Mouse (Mus musculus) R1 (cell line): ENCODE data around the gene Rnd3.

ENCODE experiments used
- DNase-seq: peaks from one replicate; pipeline ENCODE4 v3.0.0-alpha.2; 2018; ENCODE audit warnings: low read depth, low spot score

Rnd3 gene

GRCm38 (mm10) chr2:51128090-51128489, 20.8 kb downstream of the Rnd3 start:
- DNase-seq = no peak

DNA sequence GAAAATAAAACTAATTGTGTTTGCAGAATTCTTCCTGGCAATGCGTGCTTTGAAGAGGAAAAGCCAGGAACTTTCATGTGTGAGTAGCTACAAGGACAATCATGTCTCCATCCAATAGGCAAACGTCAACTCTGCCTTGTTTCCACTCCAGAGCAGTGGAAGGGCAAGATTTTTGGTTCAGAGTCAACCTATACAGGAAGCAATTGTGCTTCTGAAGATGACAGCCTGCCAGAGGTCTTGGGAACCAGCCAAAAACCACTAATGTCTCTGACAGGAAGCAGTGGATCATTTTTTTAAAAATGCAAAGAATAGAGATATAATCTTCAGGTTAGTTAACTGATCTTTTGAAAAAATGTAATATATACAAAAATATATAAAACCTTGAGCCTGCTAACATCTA, 38.6 kb downstream of the Rnd3 start:
- no peak for DNase-seq

GRCm38 (mm10) chr2:51108631-51109030, 40.3 kb downstream of the Rnd3 start:
- DNase-seq = no peak

DNA sequence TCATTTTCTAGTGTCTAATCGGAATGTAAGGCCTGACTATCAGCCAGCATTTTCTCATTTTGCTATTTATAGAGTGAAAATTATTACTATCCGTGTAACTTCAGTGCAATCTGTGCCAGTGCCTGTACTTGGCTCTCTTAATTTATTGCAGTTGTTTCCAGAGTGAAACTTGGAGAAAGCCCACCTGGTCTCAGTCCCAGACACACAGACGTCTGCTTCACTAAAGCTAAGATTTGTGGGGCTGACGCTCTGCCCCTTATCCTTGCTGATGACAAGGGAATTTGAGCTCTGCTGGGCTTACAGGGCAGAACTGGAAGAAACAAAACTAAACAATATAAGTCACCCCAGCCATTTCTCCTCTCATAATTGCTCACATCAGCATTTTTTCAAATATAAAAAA, 47.7 kb downstream of the Rnd3 start:
- DNase-seq = no peak

DNA sequence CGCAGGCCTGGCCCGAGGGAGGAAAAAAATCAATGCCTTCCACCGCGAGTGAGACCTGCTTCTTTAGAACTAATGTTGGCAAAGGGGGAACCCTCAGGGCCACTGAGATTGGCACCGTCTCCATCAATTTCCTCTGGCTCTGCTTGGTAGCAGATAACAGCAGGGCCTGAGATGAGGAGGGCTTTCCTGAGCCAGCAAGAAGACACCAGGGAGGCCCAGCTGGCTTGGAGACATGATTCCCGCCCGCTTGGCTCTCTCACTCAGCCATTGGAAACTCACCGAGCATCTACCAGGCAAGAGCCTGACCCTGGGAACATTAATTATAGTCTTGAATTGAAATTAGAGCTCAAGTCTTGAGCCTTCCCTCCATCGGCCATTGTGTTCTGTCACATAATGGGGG, 48.9 kb downstream of the Rnd3 start:
- DNase-seq = no peak

DNA sequence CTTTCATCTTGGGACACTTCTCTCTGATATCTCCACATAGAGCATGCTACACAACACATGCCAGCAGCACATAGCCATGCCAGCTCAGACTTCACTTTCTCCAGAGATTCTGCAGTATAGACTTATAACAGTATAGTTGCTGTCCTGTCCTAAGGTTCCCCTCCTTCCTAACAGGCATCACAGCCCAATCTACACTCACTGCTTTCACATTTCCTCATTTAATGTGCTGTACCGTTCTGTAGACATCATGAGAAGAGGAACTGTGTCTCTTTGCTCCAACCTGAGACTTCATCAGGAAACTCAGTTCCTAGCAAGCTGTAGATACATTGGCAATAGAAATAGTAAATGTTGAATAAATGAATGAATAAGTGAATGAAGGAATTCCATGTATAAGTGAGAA, 49.7 kb downstream of the Rnd3 start:
- DNase-seq = no peak

DNA sequence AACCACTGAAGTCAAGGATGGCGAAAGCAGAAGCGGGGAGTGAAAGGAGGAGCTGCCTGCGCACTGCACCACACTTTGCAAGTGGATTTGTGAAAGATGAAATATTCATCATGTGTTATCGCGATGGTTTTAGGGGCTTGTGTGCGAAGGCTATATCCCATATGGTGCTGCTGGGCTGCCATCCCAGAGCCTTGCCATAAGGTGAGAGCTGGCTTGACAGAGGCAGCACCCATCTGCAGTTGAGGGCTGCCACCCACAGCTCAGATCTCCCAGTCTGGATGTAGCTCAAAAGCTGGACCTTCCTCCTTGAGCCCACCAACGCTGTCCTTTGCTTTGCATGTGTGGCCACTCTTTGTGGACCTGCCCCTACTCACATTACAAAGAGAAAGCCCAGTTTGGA, 58.2 kb downstream of the Rnd3 start:
- no peak for DNase-seq

- no peak for DNase-seq
Observed at GRCm38 (mm10) chr2:51090049-51090448, 58.9 kb downstream of the Rnd3 start.

DNA sequence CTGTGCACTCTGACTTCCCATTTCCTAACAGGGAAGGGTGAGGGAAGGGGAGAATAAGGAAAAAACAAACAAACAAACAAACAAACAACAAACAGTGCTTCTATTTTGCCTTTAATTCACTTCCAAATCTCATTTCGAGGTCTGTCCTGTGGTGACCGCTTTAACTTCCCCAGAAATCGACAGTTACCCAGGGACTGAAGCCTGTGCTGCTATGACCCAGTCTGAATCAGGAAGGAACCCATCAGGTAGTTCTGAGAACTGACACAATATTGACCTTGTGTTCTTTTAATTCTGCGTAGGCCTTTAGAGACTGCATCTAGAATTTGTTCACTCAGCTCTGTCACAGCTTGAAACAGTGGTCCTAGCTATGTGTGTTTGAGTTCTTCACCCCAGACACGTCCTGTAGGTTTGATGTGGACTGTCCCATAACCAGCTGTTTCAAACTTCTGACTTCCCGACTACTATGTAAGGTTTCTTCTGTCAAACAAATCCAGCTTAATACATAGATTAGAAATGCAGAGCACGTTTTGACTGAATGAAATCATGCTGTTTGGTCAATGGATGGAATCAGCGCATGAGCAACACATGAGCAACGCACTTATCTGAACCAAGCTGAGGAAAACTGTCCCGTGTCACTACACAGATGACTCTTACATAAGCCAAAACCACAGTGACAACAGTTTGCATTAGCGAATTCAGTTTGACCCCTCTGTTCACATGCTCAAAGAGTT, 59.9 kb downstream of the Rnd3 start:
- no peak for DNase-seq

DNA sequence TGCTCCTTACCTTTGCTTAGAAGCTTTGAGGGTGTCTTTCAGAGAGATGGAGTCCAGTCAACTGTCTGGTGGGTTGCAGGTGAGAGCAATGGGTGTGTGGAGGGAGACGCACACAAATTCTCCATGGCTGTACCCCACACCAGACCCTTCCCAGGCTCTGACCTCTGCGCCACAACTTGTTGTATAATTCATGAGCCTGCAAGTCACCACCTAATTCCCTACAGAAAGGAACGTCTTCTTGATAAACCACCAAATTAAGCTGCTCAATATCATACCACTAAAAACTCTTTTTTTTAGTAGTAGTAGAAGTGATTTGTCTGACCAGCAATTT, 60.8 kb downstream of the Rnd3 start:
- DNase-seq = no peak

- DNase-seq = peak; percentile 61
Observed at GRCm38 (mm10) chr2:51087307-51088122, 61.4 kb downstream of the Rnd3 start.

- DNase-seq = peak; percentile 40
Observed at GRCm38 (mm10) chr2:51085155-51085554, 63.8 kb downstream of the Rnd3 start.

DNA sequence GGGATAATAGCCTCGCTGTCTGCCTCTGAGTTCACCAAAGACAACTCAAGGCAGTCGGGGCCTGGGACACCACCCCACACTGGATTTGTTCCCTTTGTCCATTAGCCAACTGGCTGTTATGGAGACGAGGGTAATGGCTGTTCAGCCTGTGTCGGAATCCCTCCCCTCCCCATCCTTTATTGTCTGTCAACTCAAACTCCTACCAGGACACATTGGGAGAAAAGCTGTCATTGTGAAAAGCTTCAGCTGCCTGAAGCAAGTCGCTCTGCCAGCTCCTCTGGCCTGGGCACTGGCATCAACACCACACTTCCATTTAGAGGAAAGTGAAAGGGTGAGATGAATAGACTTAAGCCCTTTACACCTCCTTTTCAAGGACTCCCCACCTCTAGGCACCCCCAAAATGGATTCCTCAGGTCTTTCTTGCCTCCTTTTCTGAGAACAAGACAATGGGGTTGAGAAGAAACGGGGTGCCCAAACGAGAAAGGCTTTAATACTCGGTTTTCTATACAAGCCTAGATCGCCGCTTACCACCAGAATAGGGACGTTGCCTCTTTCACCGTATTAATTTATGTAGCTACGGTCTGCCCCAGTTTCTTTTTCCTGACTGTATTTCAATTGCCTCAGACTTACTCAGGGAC, 66.1 kb downstream of the Rnd3 start:
- no peak for DNase-seq
